Mouse (Mus musculus) liver, embryonic 13.5 days (tissue): ENCODE measurements around the gene Smpdl3b. TPM values are rescaled to one million over a fixed set of nuclear protein-coding genes. Genes with fewer than 3 reads are reported as not detected.
A peak's percentile ranks its signal among the peaks of the same experiment; 100 is the strongest.
"Not testable (repeated sequence)": the region's sequence is repeated elsewhere in the genome, so short reads cannot be mapped to it uniquely, and the experiment has no call there.

Experiments used
- ATAC-seq: fragments of 200-750 bp; cut with Nextera tagmentation; 2 replicates; pipeline ENCODE4 v1.8.0; 2017; ENCODE audit warnings: low read depth, mild to moderate bottlenecking, moderate number of reproducible peaks, moderate library complexity
- DNase-seq: peaks from one replicate; pipeline ENCODE4 v3.0.0; 2022
- H3K27ac ChIP-seq: fragments of 300-500 bp; sonication (generic); 2 replicates; pipeline ENCODE4 v1.5.1; 2015; ENCODE audit warnings: moderate library complexity, mild to moderate bottlenecking, inconsistent platforms
- H3K27me3 ChIP-seq: fragments of 300-500 bp; sonication (generic); 2 replicates; pipeline ENCODE4 v1.6.1; 2015; ENCODE audit warnings: mild to moderate bottlenecking, inconsistent platforms
- H3K36me3 ChIP-seq: fragments of 300-500 bp; sonication (generic); 2 replicates; pipeline ENCODE4 v1.6.1; 2015; ENCODE audit warnings: mild to moderate bottlenecking, inconsistent platforms
- H3K4me1 ChIP-seq: fragments of 300-500 bp; sonication (generic); replicated peaks from 2 replicates; pipeline ENCODE4 v1.6.1; 2015; ENCODE audit warnings: inconsistent platforms
- H3K4me2 ChIP-seq: fragments of 300-500 bp; sonication (generic); 2 replicates; pipeline ENCODE4 v1.6.1; 2015; ENCODE audit warnings: inconsistent platforms, mild to moderate bottlenecking, moderate library complexity
- H3K4me3 ChIP-seq: fragments of 300-500 bp; sonication (generic); replicated peaks from 2 replicates; pipeline ENCODE4 v1.5.1; 2015; ENCODE audit warnings: mild to moderate bottlenecking, inconsistent platforms
- H3K9ac ChIP-seq: fragments of 300-500 bp; sonication (generic); 2 replicates; pipeline ENCODE4 v1.6.1; 2015; ENCODE audit warnings: mild to moderate bottlenecking, inconsistent platforms
- H3K9me3 ChIP-seq: fragments of 300-500 bp; sonication (generic); replicated peaks from 2 replicates; pipeline ENCODE4 v1.6.1; 2016; ENCODE audit warnings: inconsistent platforms
- WGBS: fragments of 180-500 bp; shearing (Covaris S2); methylation state at CpG from one replicate; pipeline ENCODE4 v1.1.7; 2015; ENCODE audit not compliant: insufficient replicate concordance; 5-methylcytosine and 5-hydroxymethylcytosine counted together
- polyA plus RNA-seq: library from polyadenylated mRNA; unstranded; fragments of >200 nt; fragmentation: Nextera tagmentation; extraction: Ambion mirVana; gene quantifications from 2 replicates; pipeline ENCODE4 v1.2.1, GENCODE M21; 2015

Gene Smpdl3b
- polyA plus RNA-seq, 1 experiment from 2014 or later = 1.1 TPM

DNA sequence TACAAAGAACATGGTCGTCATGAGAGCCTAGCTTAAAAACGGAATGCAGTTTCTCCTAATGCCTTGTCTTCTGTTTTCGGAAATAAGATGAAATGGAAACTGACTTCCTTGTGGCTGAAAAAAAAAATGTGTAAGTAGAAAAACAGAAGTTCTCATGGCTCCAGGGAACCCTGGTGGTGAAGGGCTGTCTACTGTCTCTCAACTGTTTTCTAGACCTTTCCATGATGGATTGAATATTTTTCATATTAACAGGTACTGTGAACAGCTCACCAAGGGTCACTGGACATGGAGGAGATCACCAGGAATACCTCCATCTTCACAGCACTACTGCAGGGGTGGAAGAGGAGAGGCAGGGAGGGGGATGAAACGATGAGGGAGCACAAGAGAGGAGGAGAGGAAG is 41.0 kb upstream of the Smpdl3b start:
- H3K4me3 ChIP-seq = no peak overlapping the region
- no peak overlapping the region for H3K27ac ChIP-seq
- H3K9ac ChIP-seq = no peak overlapping the region
- peaks cover 28% of the 10 kb centered on the region for H3K27me3 ChIP-seq
- ATAC-seq (no peak), DNase-seq (no peak)
- H3K4me1 ChIP-seq = peaks cover 43% of the 10 kb centered on the region
- H3K9me3 ChIP-seq = no peaks in the 10 kb centered on the region
- H3K36me3 ChIP-seq = no peaks in the 10 kb centered on the region
- WGBS = 27% methylated on average over 4 of the region's 4 CpGs
- no peak overlapping the region for H3K4me2 ChIP-seq

DNA sequence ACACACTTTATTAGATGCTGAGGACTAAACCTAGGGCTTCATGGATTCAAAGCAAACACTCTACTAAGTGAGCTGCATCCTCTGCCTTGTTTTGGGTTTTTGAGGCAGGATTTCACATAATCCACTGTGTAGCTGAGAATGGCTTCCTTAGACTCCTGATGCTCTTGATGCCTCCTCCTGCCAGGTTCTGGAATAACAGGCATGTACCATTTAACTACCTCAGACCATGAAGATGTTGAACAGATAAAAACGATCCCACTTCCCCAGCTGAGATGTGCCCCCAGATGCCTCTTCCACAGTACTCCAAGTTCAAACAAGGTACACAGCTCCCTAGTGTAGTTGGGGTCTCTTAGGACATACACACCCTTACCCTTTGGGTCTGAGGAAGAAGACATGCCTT is 40.4 kb upstream of the Smpdl3b start:
- Histone ChIP-seq H3K27ac (no peak overlapping the region), H3K4me2 (no peak overlapping the region), H3K9ac (no peak overlapping the region; the same call in 1 of the 2 replicates), H3K27me3 (peaks cover 30% of the 10 kb centered on the region), H3K4me3 (no peak overlapping the region), H3K36me3 (no peaks in the 10 kb centered on the region), H3K4me1 (peaks cover 37% of the 10 kb centered on the region), H3K9me3 (no peaks in the 10 kb centered on the region)
- no peak for DNase-seq
- ATAC-seq = no peak
- 63% methylated on average over 1 of the region's 1 CpGs for WGBS

DNA sequence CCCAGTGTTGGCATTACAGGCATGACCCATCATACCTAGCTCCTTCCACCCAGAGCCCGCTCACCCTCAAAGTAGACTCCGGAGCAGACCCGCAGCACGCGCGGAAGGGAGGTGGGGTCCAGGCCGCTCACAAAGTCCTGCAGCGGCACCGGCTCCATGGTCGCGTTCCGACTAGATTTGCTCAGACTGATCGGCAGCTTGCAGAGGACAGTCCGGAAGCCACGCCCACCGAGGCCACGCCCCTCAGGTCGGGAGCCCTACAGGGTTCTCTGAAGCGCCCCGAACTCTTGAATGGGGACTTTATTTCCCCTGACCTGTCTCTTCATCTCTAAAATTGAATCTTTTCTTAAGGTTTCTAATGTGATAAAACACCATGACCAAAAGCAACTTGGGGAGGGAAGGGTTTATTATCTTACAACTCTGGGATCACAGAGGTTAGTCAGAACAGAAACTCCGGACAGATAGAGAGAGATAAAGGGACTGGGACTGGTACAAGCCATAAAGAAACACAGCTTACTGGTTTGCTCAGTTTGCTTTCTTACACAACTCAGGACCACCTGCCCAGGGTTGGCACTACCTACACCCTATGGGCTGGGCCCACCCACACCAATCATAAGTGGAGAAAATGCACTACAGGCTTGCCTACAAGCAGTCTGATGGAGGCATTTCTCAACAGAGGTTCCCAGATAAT is 39.3 kb upstream of the Smpdl3b start, which contains the start of gene Themis2:
Gene Themis2 (minus strand): TSS at position 192 of the 691 bp plus-strand sequence.
- Histone ChIP-seq H3K4me3 (peak within 1 kb of the TSS; percentile 53), H3K27me3 (peaks cover 31% of the 10 kb centered on the region), H3K9ac (peak within 1 kb of the TSS; percentile 46; the same call in 1 of the 2 replicates), H3K4me1 (peaks cover 26% of the 10 kb centered on the region), H3K9me3 (no peaks in the 10 kb centered on the region), H3K27ac (no peak within 1 kb of the TSS), H3K36me3 (no peaks in the 10 kb centered on the region), H3K4me2 (peak within 1 kb of the TSS; percentile 74)
- DNase-seq (peak; percentile 86), ATAC-seq (peak; percentile 81)
- under 1% methylated on average over 21 of the region's 21 CpGs for WGBS

DNA sequence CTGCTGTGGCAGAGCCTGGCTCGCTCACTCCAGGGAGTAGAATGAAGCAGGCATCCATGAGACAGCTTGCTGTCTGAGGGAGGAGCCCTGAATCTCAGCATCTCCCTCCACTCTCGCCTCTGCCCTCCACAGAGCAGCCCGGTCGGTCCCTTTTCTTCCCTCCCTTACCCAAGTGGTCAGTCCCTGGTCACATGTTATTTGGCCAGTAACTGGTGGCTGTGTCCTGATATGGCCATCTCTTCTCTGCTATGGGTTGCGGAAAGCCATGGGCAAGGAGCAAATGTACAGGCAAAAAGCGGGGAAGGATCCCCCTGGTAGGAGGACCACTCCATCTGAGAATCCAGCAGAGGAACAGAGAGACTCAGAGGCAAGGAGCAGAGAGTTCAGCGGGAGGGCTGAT is 38.1 kb upstream of the Smpdl3b start:
- Histone ChIP-seq H3K27ac (no peak overlapping the region), H3K9me3 (no peaks in the 10 kb centered on the region), H3K9ac (no peak overlapping the region), H3K4me1 (peaks cover 19% of the 10 kb centered on the region), H3K36me3 (no peaks in the 10 kb centered on the region), H3K4me3 (peak overlapping the region; percentile 53), H3K4me2 (peak overlapping the region; percentile 74), H3K27me3 (peaks cover 31% of the 10 kb centered on the region)
- ATAC-seq (no peak), DNase-seq (no peak)
- WGBS = 63% methylated on average over 7 of the region's 7 CpGs

DNA sequence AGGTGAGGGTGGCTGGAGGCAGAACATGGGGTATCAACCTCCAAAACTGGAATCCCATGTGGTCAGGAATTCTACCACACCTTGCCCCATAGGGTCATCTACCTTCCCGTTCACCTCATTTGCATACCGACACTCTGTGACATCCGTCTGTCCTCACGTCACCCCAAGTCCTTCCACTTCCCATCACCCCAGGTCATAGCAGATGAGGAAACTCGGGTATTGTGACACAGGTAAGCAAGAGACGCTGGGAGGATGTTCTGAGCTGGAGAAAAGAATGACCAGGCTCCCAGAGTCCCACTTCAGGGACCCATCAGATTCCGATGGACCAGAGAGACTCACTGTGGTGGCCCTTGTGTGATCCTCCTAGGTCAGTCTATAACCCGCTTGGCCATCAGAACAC is 37.7 kb upstream of the Smpdl3b start:
- H3K4me2 ChIP-seq = peak overlapping the region; percentile 74
- H3K9ac ChIP-seq = no peak overlapping the region
- ATAC-seq (no peak), DNase-seq (no peak)
- H3K27ac ChIP-seq = no peak overlapping the region
- 58% methylated on average over 8 of the region's 8 CpGs for WGBS
- peaks cover 19% of the 10 kb centered on the region for H3K4me1 ChIP-seq
- peak overlapping the region; percentile 53 for H3K4me3 ChIP-seq
- no peaks in the 10 kb centered on the region for H3K9me3 ChIP-seq
- no peaks in the 10 kb centered on the region for H3K36me3 ChIP-seq
- peaks cover 31% of the 10 kb centered on the region for H3K27me3 ChIP-seq

DNA sequence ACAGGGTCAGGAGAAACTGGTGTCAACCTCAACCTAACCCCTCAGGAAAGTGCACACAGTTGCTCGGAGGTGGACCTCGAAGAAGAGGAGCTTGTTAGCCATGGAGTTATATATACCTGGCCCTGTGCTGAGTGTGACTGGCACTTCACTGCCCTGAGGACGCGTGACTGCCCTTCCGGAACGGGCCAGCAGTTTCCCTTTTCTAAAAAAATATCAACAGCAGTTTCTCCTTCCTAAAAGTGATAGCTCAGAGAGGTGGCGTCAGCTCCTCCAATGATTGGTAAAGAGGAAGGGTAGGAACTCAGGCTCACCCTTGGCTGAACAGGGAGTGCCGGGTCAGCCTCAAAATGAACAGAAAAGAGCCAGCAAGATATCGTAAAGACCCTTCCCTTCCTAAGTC is 37.0 kb upstream of the Smpdl3b start:
- WGBS = 18% methylated on average over 9 of the region's 9 CpGs
- peak overlapping the region; percentile 21; the same call in 1 of the 2 replicates for H3K4me3 ChIP-seq
- H3K9me3 ChIP-seq = no peaks in the 10 kb centered on the region
- ATAC-seq (no peak), DNase-seq (no peak)
- peak overlapping the region; percentile 10; the same call in 1 of the 2 replicates for H3K4me2 ChIP-seq
- H3K27ac ChIP-seq = no peak overlapping the region; the same call in 1 of the 2 replicates
- peaks cover 19% of the 10 kb centered on the region for H3K4me1 ChIP-seq
- H3K27me3 ChIP-seq = peaks cover 31% of the 10 kb centered on the region
- no peak overlapping the region for H3K9ac ChIP-seq
- H3K36me3 ChIP-seq = no peaks in the 10 kb centered on the region

DNA sequence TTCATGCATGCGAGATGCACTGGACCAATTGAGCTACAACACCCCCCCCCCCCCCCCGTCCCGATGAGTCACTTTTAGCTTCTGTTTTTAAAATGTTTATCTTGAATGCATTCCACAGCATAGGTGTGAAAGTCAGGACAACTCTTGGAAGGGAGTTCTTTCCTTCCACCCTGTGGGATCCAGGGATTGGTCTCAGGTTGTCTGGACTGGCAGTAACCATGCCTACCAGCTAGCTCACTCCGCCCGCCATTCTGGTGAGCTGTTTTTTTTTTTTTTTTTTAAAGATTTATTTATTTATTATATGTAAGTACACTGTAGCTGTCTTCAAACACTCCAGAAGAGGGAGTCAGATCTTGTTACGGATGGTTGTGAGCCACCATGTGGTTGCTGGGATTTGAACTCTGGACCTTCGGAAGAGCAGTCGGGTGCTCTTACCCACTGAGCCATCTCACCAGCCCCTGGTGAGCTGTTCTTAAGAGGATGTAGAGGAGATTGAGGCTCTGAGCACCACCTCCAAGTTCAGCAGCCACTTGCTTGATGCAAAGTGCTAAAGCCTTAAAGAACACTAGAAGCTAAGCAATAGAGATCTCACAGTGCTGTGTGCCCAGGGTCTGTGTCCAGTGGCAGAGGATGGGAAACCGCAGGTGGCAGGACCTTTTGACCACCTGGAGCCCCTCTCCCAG is 36.4 kb upstream of the Smpdl3b start:
- Histone ChIP-seq H3K4me1 (peaks cover 19% of the 10 kb centered on the region), H3K27me3 (peaks cover 31% of the 10 kb centered on the region)

DNA sequence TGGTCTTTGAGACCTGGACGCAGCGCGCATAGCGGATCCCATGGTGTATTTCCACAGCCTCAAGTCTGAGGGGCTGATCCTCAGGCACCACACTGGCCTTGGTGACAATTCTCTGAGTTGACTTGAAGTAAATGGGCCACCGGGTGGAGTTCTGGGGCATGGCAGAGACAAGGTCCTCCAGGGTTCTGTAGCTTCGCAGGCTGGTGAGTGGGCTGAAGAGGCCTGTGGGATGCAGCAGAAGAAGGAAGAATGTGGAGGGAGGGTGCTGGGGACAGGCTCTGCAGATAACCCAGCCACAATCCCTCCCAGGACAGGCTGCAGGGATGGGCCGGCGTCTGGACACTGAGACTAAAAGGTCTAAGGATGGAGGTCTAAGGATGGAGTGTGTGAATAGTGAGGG is 32.7 kb upstream of the Smpdl3b start:
- Histone ChIP-seq H3K9me3 (no peaks in the 10 kb centered on the region), H3K4me3 (no peak overlapping the region), H3K9ac (no peak overlapping the region), H3K27ac (no peak overlapping the region), H3K27me3 (peaks cover 13% of the 10 kb centered on the region), H3K4me1 (peaks cover 4% of the 10 kb centered on the region; the same call in 1 of the 2 replicates), H3K36me3 (no peaks in the 10 kb centered on the region), H3K4me2 (no peak overlapping the region)
- DNase-seq = no peak
- 82% methylated on average over 8 of the region's 8 CpGs for WGBS
- no peak for ATAC-seq

More for the DNA sequence above, 36.4 kb upstream of the Smpdl3b start:
- ATAC-seq, H3K9me3 ChIP-seq, H3K36me3 ChIP-seq, DNase-seq, H3K9ac ChIP-seq, H3K27ac ChIP-seq: not testable (repeated sequence)
- Histone ChIP-seq H3K4me2 (0 out of 2 replicates have a peak overlapping the region, but pooled peaks have one; percentile 10), H3K4me3 (peak overlapping the region; percentile 21; the same call in 1 of the 2 replicates)
- WGBS = 73% methylated on average over 8 of the region's 9 CpGs

DNA sequence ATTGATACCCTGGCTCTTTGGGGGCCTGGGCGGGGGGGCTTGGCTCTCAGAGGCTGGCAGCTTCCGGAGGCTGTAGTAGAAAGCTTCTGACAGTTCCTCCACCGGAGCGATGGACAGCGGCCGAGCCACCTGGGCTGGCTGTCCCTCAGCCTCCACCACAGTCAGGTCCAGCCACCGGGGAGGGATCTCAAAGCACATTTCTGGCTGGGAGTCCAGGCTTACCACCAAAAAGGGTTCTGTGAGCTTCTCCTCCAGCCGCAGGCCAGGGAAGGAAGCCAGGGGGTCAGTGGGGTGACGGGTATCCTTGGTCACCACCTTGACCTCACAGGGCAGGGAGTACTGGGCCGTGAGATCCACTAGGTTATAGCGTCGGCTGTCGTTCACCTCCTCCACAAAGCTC is 28.2 kb upstream of the Smpdl3b start:
- Histone ChIP-seq H3K4me3 (no peak overlapping the region), H3K4me1 (peaks cover 17% of the 10 kb centered on the region), H3K4me2 (no peak overlapping the region), H3K27ac (no peak overlapping the region), H3K36me3 (peaks cover 5% of the 10 kb centered on the region; the same call in 1 of the 2 replicates), H3K9me3 (no peaks in the 10 kb centered on the region), H3K9ac (no peak overlapping the region), H3K27me3 (no peaks in the 10 kb centered on the region)
- 86% methylated on average over 13 of the region's 13 CpGs for WGBS
- ATAC-seq (no peak), DNase-seq (no peak)

DNA sequence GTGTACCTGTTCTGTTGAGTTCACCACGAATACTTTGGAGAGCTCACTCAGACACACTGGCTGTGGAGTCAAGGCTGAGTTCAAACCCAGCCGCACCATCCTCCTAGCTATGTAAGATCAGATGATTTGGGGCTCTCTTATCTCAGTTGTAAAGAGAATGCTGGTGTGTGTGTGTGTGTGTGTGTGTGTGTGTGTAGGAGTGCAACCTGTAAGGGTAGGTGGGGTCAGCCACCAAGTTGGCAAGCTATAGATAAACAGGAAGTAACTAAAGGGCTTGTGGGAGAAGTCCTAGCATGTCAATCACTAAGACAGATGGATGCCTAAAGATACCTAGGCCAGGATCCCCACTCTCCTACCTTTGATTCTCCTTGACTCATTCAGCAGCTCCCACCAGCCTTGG is 26.7 kb upstream of the Smpdl3b start:
- WGBS = 63% methylated on average over 2 of the region's 2 CpGs
- ATAC-seq (no peak), DNase-seq (no peak)
- H3K9ac ChIP-seq = no peak overlapping the region
- H3K4me2 ChIP-seq = no peak overlapping the region
- H3K4me1 ChIP-seq = peaks cover 17% of the 10 kb centered on the region
- no peaks in the 10 kb centered on the region for H3K27me3 ChIP-seq
- H3K36me3 ChIP-seq = peaks cover 20% of the 10 kb centered on the region
- no peak overlapping the region for H3K4me3 ChIP-seq
- no peaks in the 10 kb centered on the region for H3K9me3 ChIP-seq
- no peak overlapping the region for H3K27ac ChIP-seq

DNA sequence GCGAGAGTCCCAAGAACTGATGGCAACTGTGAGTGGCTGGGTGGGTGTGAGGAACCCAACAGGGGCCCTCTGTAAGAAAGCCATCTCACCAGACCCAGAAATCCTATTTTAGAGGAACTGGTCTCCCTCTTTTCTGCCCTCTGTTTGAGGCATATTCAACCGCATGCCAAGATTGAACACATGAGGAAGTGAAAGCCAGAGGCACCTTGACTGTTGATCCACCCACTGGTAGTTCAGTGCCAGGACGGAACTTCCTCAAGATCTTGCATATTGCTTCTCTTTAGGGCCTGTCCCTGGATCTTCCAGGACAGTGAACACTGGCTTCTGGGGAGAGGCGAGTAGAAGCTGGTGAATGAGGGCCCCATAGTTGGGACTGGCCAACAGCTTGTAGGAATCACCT is 23.2 kb upstream of the Smpdl3b start:
- no peaks in the 10 kb centered on the region for H3K9me3 ChIP-seq
- no peak overlapping the region for H3K4me3 ChIP-seq
- no peak for DNase-seq
- peaks cover 17% of the 10 kb centered on the region for H3K4me1 ChIP-seq
- peaks cover 55% of the 10 kb centered on the region for H3K36me3 ChIP-seq
- H3K9ac ChIP-seq = no peak overlapping the region
- no peak overlapping the region for H3K4me2 ChIP-seq
- ATAC-seq = no peak
- WGBS = 79% methylated on average over 4 of the region's 4 CpGs
- H3K27ac ChIP-seq = no peak overlapping the region
- H3K27me3 ChIP-seq = no peaks in the 10 kb centered on the region
